Mouse (Mus musculus): ENCODE measurements around the gene Mib2. TPM values are rescaled to one million over a fixed set of nuclear protein-coding genes. Genes with fewer than 3 reads are reported as not detected.

Mib2 gene
- total and polyA plus RNA-seq, 2 experiments from 2014 or later, result 40.6 to 127 TPM

- H3K4me3 ChIP-seq (ENCODE audit: low read length), result no peak overlapping the region
Measured at GRCm38 (mm10) chr4:155703425-155703929, 34.5 kb upstream of the Mib2 start.

GRCm38 (mm10) chr4:155700425-155700824 lies 31.4 kb upstream of the Mib2 start:
- H3K9me3 ChIP-seq (ENCODE audit: low read length), result no peaks in the 10 kb centered on the region
- H3K9ac ChIP-seq (replicated peaks; ENCODE audit: low read length), result no peak overlapping the region
- H3K4me1 ChIP-seq (ENCODE audit: insufficient read depth, low read length), result peaks cover 11% of the 10 kb centered on the region
- no peak overlapping the region for H3K4me3 ChIP-seq (ENCODE audit: low read length)
- H3K4me2 ChIP-seq (ENCODE audit: low read depth, low read length), result no peak overlapping the region
- peak; percentile 75 for TF ChIP-seq CTCF (IDR thresholded peaks at IDR 0.05; ENCODE audit: low read depth)
- peak; percentile 49 for DNase-seq (ENCODE audit: low spot score)
- no peak overlapping the region for H3K27ac ChIP-seq
- no peak for ATAC-seq
- H3K36me3 ChIP-seq (ENCODE audit: insufficient read depth, low read length), result no peaks in the 10 kb centered on the region
- H3K27me3 ChIP-seq (ENCODE audit: insufficient read depth, low read length), result no peaks in the 10 kb centered on the region

More at GRCm38 (mm10) chr4:155703425-155703929, 34.5 kb upstream of the Mib2 start:
- DNase-seq (ENCODE audit: low spot score) (no peak), ATAC-seq (no peak)
- no peak overlapping the region for H3K4me2 ChIP-seq (ENCODE audit: low read depth, low read length)
- H3K36me3 ChIP-seq (ENCODE audit: insufficient read depth, low read length), result no peaks in the 10 kb centered on the region
- no peak overlapping the region for H3K27ac ChIP-seq
- no peaks in the 10 kb centered on the region for H3K27me3 ChIP-seq (ENCODE audit: insufficient read depth, low read length)
- peaks cover 4% of the 10 kb centered on the region; the same call in 1 of the 2 replicates for H3K4me1 ChIP-seq (ENCODE audit: insufficient read depth, low read length)
- no peaks in the 10 kb centered on the region for H3K9me3 ChIP-seq (ENCODE audit: low read length)
- H3K9ac ChIP-seq (replicated peaks; ENCODE audit: low read length), result no peak overlapping the region
- TF ChIP-seq CTCF (IDR thresholded peaks at IDR 0.05; ENCODE audit: low read depth), result no peak
- 97% methylated on average over 4 of the region's 4 CpGs for WGBS

- H3K9ac ChIP-seq (replicated peaks; ENCODE audit: low read length), result no peak overlapping the region; the same call in 1 of the 2 replicates
Measured at GRCm38 (mm10) chr4:155696261-155697255, 27.6 kb upstream of the Mib2 start.

GRCm38 (mm10) chr4:155695531-155696062 lies 26.6 kb upstream of the Mib2 start:
- Histone ChIP-seq H3K4me2 (ENCODE audit: low read depth, low read length) (peak overlapping the region; percentile 83), H3K27me3 (ENCODE audit: insufficient read depth, low read length) (no peaks in the 10 kb centered on the region), H3K9me3 (ENCODE audit: low read length) (no peaks in the 10 kb centered on the region), H3K9ac (replicated peaks; ENCODE audit: low read length) (peak overlapping the region; percentile 84), H3K27ac (peak overlapping the region; percentile 97; the same call in 1 of the 2 replicates), H3K4me3 (ENCODE audit: low read length) (peak overlapping the region; percentile 69), H3K36me3 (ENCODE audit: insufficient read depth, low read length) (no peaks in the 10 kb centered on the region), H3K4me1 (ENCODE audit: insufficient read depth, low read length) (peaks cover 16% of the 10 kb centered on the region)
- WGBS, result 78% methylated on average over 4 of the region's 4 CpGs
- ATAC-seq (no peak), DNase-seq (ENCODE audit: low spot score) (no peak)
- TF ChIP-seq CTCF (IDR thresholded peaks at IDR 0.05; ENCODE audit: low read depth), result no peak

More at GRCm38 (mm10) chr4:155696261-155697255, 27.6 kb upstream of the Mib2 start:
- Histone ChIP-seq H3K4me3 (ENCODE audit: low read length) (peak overlapping the region; percentile 69), H3K4me1 (ENCODE audit: insufficient read depth, low read length) (peaks cover 16% of the 10 kb centered on the region), H3K9me3 (ENCODE audit: low read length) (no peaks in the 10 kb centered on the region), H3K27ac (no peak overlapping the region), H3K27me3 (ENCODE audit: insufficient read depth, low read length) (no peaks in the 10 kb centered on the region), H3K36me3 (ENCODE audit: insufficient read depth, low read length) (no peaks in the 10 kb centered on the region), H3K4me2 (ENCODE audit: low read depth, low read length) (peak overlapping the region; percentile 83)
- no peak for TF ChIP-seq CTCF (IDR thresholded peaks at IDR 0.05; ENCODE audit: low read depth)
- ATAC-seq (no peak), DNase-seq (ENCODE audit: low spot score) (no peak)
- 74% methylated on average over 16 of the region's 16 CpGs for WGBS

GRCm38 (mm10) chr4:155694482-155695401 lies 25.7 kb upstream of the Mib2 start:
- Histone ChIP-seq H3K27ac (peak overlapping the region; percentile 97), H3K27me3 (ENCODE audit: insufficient read depth, low read length) (no peaks in the 10 kb centered on the region)
- peak; percentile 82 for ATAC-seq

GRCm38 (mm10) chr4:155694111-155694481 lies 25.1 kb upstream of the Mib2 start, which contains the start of gene Fndc10:
Gene Fndc10 (plus strand): TSS chr4:155694342.
- Histone ChIP-seq H3K4me2 (ENCODE audit: low read depth, low read length) (peak within 1 kb of the TSS; percentile 83), H3K36me3 (ENCODE audit: insufficient read depth, low read length) (no peaks in the 10 kb centered on the region), H3K9me3 (ENCODE audit: low read length) (no peaks in the 10 kb centered on the region), H3K9ac (replicated peaks; ENCODE audit: low read length) (peak within 1 kb of the TSS; percentile 84), H3K4me3 (ENCODE audit: low read length) (peak within 1 kb of the TSS; percentile 69), H3K27ac (peak within 1 kb of the TSS; percentile 97), H3K27me3 (ENCODE audit: insufficient read depth, low read length) (no peaks in the 10 kb centered on the region), H3K4me1 (ENCODE audit: insufficient read depth, low read length) (peaks cover 16% of the 10 kb centered on the region)
- DNase-seq (ENCODE audit: low spot score) (peak; percentile 86), ATAC-seq (peak; percentile 85)
- WGBS, result 3% methylated on average over 26 of the region's 47 CpGs
- TF ChIP-seq CTCF (IDR thresholded peaks at IDR 0.05; ENCODE audit: low read depth), result no peak; the same call in 1 of the 2 replicates

More at GRCm38 (mm10) chr4:155694482-155695401, 25.7 kb upstream of the Mib2 start:
- DNase-seq (ENCODE audit: low spot score), result peak; percentile 88
- H3K4me3 ChIP-seq (ENCODE audit: low read length), result peak overlapping the region; percentile 69
- peak; percentile 50 for TF ChIP-seq CTCF (IDR thresholded peaks at IDR 0.05; ENCODE audit: low read depth)
- WGBS, result 2% methylated on average over 90 of the region's 92 CpGs
- peak overlapping the region; percentile 83 for H3K4me2 ChIP-seq (ENCODE audit: low read depth, low read length)
- H3K4me1 ChIP-seq (ENCODE audit: insufficient read depth, low read length), result peaks cover 16% of the 10 kb centered on the region
- H3K9me3 ChIP-seq (ENCODE audit: low read length), result no peaks in the 10 kb centered on the region
- peak overlapping the region; percentile 84 for H3K9ac ChIP-seq (replicated peaks; ENCODE audit: low read length)
- no peaks in the 10 kb centered on the region for H3K36me3 ChIP-seq (ENCODE audit: insufficient read depth, low read length)

Data from hindbrain, postnatal 0 days (tissue).